Mouse (Mus musculus) left cerebral cortex, postnatal 25 days (tissue): Measurements from ENCODE around the gene Scnn1a. TPM values are rescaled to one million over a fixed set of nuclear protein-coding genes. Genes with fewer than 3 reads are reported as not detected.
A peak's percentile ranks its signal among the peaks of the same experiment; 100 is the strongest.
"Not testable (repeated sequence)": the region's sequence is repeated elsewhere in the genome, so short reads cannot be mapped to it uniquely, and the experiment has no call there.

Experiments
- DNase-seq, 2 experiments: peaks; one replicate each; pipeline ENCODE4 v3.0.0; 2022; ENCODE audit warnings: low spot score in 2 of 2, mixed read lengths in 1 of 2
- intact Hi-C: fragments of 180-260 bp; cut with DNase I; formaldehyde crosslinking; loops from one replicate; pipeline ENCODE4 v1.15.1; 2025
- total RNA-seq, 2 experiments: library from RNA; stranded (reverse); gene quantifications; 2 replicates each; pipeline ENCODE4 v1.2.3; 2021

The Scnn1a gene
- total RNA-seq, result 1 to 10 TPM; 2.4 to 2.6 TPM

GRCm38 (mm10) chr6:125320323-125320722 lies at the start of gene Scnn1a:
Gene Scnn1a (plus strand): TSS chr6:125320659.
- intact Hi-C loops, result no loop called here
- no peak for DNase-seq

- DNase-seq, result peak; percentile 92 to 95
- intact Hi-C loops, result loop anchor here (2.0 to 5.0 kb wide), 4 partner anchors 53 to 224 kb away; partner anchors contain the start of genes Acrbp and Iffo1
Observed at GRCm38 (mm10) chr6:125271455-125272227, 48.8 kb upstream of the Scnn1a start.

GRCm38 (mm10) chr6:125272228-125272785 lies 48.2 kb upstream of the Scnn1a start:
- no peak for DNase-seq
- intact Hi-C loops, result loop anchor here (5.0 kb wide), 2 partner anchors 125 to 225 kb away; partner anchors contain the start of genes Acrbp and Iffo1

- intact Hi-C loops, result loop anchor here (5.0 kb wide), 4 partner anchors 87 to 327 kb away; partner anchors contain the start of genes Acrbp and Iffo1
- peak in 1 of 2 experiments; percentile 33 for DNase-seq
Observed at GRCm38 (mm10) chr6:125274841-125275563, 45.5 kb upstream of the Scnn1a start.

GRCm38 (mm10) chr6:125279729-125280128 lies 40.7 kb upstream of the Scnn1a start:
- no peak for DNase-seq
- intact Hi-C loops, result loop anchor here (5.0 kb wide), 2 partner anchors 83 to 323 kb away; no protein-coding TSS in a partner anchor

- intact Hi-C loops, DNase-seq: not testable (repeated sequence)
Observed at GRCm38 (mm10) chr6:125282721-125283120, 37.7 kb upstream of the Scnn1a start.

GRCm38 (mm10) chr6:125284250-125284649 lies 36.2 kb upstream of the Scnn1a start:
- DNase-seq, result no peak
- intact Hi-C loops, result no loop called here

- DNase-seq, result no peak
- intact Hi-C loops, result no loop called here
Observed at GRCm38 (mm10) chr6:125284751-125285150, 35.7 kb upstream of the Scnn1a start.

- no peak for DNase-seq
- intact Hi-C loops, result no loop called here
Observed at GRCm38 (mm10) chr6:125285890-125286289, 34.6 kb upstream of the Scnn1a start, which contains the start of gene Tuba3a. Gene Tuba3a (minus strand): TSS chr6:125286042.

- intact Hi-C loops, result no loop called here
- DNase-seq, result peak; percentile 13 to 42
Observed at GRCm38 (mm10) chr6:125286944-125287343, 33.5 kb upstream of the Scnn1a start.

GRCm38 (mm10) chr6:125288730-125289129 lies 31.7 kb upstream of the Scnn1a start:
- intact Hi-C loops, result no loop called here
- no peak for DNase-seq

GRCm38 (mm10) chr6:125291329-125291728 lies 29.1 kb upstream of the Scnn1a start:
- peak; percentile 6 to 79 for DNase-seq
- intact Hi-C loops, result no loop called here

- intact Hi-C loops, result no loop called here
Observed at GRCm38 (mm10) chr6:125292256-125292655, 28.2 kb upstream of the Scnn1a start.

GRCm38 (mm10) chr6:125294049-125294448 lies 26.4 kb upstream of the Scnn1a start:
- no peak for DNase-seq
- intact Hi-C loops, result no loop called here

More at GRCm38 (mm10) chr6:125292256-125292655, 28.2 kb upstream of the Scnn1a start:
- DNase-seq, result no peak

- DNase-seq, result no peak
- intact Hi-C loops, result no loop called here
Observed at GRCm38 (mm10) chr6:125297149-125297820, 23.2 kb upstream of the Scnn1a start.

GRCm38 (mm10) chr6:125300982-125301381 lies 19.5 kb upstream of the Scnn1a start:
- intact Hi-C loops, result no loop called here
- DNase-seq, result no peak

GRCm38 (mm10) chr6:125302231-125302982 lies 18.1 kb upstream of the Scnn1a start:
- DNase-seq, result no peak
- intact Hi-C loops, result no loop called here

- intact Hi-C loops, result no loop called here
- DNase-seq, result no peak
Observed at GRCm38 (mm10) chr6:125303242-125303641, 17.2 kb upstream of the Scnn1a start.

GRCm38 (mm10) chr6:125304408-125304807 lies 16.1 kb upstream of the Scnn1a start:
- intact Hi-C loops, DNase-seq: not testable (repeated sequence)
